Mouse (Mus musculus) cerebellum, adult 18-20 months (tissue): ENCODE data around the gene Otud3.
"Not testable (repeated sequence)": the region's sequence is repeated elsewhere in the genome, so short reads cannot be mapped to it uniquely, and the experiment has no call there.

Experiments used
- DNase-seq, 2 experiments: peaks; one replicate each; pipeline ENCODE4 v3.0.0; 2021

Otud3 gene

DNA sequence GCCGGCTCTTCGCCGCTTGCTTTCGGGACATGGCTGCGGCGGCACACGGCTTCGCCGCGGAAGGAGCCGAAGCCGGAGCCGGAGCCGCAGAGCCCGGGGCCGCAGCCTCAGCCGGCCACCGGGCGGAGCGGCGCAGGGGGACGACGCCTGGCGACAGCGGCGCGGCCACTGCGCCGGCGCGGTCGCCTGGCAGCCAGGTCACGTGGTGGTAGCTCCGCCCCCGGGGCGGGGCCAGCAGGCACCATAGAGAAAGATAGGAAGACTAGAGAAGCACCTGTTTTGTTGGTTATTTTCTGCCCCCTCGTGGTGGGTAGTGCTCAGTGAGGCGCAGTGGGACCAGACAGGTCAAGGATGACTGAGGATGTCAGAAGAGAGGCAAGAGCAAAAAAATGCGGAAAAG is at the start of gene Otud3:
Gene Otud3 (minus strand): TSS at position 149 of the 400 bp plus-strand sequence.
- DNase-seq: peak; percentile 95 to 98

DNA sequence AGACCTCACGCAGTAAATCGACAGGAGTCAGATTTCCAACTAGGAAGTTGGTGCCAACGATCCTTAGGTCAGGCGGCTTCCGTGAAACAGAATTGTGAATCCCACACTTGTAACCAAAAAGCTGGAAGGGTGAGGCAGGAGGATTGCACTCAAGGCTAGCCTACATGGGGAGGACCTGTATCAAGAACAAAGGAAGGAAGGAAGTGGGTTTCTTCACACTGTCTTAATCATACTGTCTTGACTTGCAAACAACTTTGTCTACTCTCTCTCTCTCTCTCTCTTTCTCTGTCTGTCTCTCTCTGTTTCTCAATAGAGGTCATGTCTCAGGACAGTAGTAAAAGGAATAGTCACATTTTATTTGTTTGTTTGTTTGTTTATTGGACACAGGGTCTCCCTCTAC is 49.0 kb upstream of the Otud3 start:
- no peak for DNase-seq

DNA sequence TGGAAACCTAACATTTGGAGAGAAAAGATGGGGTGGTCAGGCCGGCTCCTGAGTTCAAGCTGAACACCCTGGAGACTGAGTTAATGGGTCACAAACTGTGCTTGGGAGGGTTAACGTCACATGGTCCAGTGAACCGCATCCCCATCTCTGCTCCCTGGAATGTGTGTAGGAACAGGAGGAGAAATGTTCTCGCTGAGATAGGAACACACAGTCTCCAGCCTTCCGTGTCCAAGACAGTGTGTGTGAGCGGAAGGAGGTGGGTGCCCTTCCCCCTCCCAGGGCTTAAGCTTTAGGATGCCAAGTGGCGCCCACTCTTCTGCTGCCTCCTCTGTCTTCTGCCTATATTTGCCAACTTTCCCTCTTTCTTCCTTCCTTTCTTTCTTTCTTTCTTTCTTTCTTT is 46.2 kb upstream of the Otud3 start:
- no peak for DNase-seq

DNA sequence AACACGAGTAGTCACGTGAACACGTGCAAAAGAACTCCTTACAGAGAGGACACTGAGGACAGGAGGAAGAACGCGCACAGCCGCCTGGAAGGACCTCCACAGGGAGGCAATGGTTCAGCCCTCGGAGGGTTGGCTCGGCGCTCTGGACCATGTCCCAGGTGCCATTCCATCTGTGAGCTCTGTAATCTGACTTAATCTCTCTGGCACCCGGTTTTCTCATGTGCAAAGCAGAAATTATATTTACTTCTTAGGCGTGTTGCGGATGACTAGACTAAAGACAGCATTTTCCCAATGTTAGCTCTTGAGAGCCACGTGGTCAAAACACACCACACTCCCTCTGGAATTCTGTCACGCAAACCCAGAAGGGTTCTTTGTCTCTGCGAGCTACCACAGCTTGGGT is 45.4 kb upstream of the Otud3 start:
- DNase-seq: no peak

DNA sequence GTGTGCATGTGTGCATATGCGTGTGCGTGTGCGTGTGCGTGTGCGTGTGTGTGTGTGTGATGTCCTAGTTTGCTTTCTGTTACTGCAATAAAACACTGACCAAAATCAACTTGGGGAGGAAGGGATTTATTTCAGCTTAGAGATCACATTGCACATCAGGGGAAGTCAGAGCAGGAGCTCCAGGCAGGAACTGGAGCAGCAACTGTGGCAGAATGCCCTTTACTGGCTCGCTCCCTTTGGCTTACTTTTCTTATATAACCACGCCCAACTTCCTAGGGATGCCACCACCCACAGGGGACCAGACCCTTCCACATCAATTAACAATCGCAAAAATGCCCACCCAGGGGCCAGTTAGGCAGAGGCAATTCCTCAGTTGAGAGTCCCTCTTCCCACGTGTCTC is 44.9 kb upstream of the Otud3 start:
- no peak for DNase-seq

DNA sequence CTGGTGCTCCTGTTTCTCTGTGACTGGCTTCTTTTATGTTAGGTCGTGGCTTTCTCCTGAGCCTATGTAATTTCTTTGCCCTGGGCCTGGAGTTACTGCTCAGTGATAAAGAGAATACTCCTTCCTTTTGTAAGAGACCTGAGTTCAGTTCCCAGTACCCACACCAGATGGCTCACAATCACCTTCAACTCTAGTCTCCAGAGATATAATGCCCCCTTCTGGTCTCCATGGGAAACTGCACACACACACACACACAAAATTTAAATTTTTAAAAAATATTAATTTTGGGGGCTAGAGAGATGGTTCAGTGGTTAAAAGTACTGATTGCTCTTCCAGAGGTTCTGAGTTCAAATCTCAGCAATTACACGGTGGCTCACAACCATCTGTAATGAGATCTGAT is 34.5 kb upstream of the Otud3 start:
- no peak for DNase-seq

DNA sequence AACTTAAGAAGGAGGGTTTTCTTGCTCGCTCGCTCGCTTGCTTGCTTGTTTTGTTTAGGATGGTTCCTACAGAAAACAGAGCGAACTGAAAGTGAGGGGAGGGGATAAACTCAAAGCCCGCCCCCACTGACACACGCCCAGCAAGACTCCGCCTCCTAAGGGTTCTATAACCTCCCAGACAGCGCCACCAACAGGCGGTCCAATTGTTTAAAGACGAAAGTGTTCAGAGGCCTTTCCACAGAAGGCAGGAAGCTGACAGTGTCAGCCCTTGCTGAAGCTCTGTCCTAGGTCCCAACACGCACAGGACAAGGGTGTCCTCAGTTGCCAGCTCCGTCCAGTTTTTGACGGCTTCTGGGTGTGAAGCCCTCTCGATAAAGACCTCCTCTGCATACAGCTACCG is 30.0 kb upstream of the Otud3 start:
- peak in 1 of 2 experiments; percentile 13 for DNase-seq

DNA sequence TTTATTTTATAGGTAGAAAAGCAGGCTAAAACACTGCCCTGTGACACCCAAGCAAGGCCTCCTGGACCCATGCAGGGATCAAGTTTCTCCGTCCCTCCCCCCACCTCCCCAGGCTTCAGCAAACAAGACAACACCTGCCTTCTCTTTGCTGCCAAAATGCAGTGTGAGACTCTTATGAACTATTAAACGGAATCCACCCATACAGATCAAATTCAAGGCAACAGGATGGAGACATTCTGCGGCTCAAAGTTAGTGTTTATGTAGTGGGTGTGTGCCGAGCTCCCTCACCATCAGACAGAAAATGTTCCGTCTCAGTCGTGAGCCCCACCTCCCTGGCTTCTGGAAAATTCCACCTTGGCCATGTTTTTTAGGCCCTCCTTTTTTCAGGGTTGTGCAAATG is 28.2 kb upstream of the Otud3 start:
- DNase-seq: no peak

DNA sequence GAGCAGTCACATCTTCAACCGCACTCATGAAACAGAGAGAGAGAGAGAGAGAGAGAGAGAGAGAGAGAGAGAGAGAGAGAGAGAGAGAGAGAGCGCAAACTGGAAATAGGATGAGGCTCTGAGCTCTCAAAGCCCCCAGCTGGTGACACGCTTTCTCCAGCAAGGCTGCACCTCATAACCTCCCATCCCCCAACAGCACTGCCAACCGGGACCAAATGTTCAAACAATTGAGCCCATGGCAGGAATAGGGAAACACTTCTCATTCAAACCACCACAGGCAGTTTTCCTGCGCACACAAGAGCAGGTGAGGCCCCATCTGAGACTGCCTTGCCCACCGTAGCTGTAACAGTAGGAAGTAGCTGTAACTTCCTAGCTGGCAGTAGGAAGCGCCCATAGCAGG is 27.7 kb upstream of the Otud3 start:
- DNase-seq: no peak

DNA sequence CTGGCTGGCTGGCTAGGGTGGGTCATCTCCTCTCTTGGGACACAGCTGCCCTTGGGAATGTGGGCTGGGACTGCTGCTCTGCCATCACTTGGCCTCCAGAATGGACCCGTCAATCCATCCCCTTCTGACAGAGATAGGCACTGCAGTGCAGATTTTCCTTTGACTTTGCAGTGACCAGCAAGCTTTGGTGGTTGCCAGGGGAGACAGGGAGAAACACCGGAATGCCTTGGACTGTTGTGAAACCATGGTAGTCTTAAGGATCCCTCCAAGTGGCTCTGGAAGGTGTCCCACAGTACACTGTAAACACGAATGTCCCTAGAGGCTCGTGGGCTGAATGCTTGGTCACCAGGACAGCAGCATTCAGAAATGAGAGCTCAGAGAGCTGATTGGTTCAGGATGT is 25.7 kb upstream of the Otud3 start:
- DNase-seq: no peak

DNA sequence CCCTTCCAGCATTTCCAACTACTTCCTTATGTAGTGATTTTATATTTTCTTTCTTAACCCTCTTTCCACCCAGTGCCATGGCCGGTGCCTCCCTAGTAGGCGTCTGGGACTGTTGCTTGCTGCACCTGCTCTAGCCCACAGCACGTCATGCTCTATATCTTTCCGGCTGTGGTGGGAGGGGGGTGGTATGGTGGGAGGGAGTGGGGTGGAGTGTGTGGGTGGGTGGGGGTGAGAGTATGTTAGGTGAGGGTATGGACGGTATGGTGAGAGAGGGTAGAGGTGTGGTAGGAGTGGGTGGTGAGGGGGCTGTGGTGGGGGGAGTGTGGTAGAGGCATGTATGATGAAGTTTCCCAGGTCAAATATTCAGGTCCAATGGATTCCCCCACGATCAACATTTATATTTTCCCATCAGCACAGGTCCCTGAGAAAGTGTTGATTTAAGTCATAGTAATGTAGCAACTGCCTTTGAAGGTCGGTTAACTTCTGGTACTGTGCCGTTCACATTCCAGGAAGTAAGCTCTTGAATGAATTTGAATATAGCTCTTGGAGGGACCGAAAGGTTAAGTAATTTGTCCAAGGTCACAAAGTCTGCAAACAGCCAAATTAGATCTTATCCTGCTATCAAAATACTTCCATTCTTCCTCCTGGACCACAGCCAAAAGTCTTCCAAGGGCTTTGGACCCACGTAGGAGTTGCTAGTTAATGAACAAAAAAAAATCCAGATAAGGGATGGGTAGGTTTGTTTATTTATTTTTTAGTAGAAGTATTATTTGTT is 24.9 kb upstream of the Otud3 start:
- DNase-seq: no peak

DNA sequence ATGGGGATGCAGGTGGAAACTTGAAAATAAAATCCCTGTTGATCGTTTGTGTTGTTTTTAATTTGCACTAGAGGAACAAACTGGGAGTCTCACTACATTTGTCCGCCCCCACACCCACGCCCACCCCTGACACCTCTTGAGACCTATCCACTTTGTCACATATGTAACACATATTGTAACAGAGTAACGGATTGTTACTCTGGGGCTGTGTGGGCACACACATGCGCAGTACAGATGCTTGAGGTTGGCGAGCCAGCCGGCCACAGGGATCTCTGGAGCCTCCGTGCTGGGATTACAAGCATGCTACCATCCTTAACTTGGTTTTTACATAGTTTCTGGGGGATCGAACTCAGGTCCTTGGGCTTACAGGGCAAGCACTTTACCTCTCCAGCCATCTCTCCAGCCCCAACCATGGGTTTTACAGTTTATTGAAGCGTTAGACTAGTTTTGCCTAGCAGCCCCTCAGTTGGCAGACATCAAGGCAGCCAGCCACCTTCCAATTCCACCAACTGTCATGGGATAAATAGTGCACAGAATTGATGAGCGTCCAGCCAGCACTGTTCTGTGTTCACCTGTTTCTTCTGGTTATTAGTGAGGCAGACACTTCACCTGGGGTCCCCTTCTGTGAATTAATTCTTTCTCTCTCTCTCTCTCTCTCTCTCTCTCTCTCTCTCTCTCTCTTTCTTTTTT is 20.9 kb upstream of the Otud3 start:
- DNase-seq: no peak

DNA sequence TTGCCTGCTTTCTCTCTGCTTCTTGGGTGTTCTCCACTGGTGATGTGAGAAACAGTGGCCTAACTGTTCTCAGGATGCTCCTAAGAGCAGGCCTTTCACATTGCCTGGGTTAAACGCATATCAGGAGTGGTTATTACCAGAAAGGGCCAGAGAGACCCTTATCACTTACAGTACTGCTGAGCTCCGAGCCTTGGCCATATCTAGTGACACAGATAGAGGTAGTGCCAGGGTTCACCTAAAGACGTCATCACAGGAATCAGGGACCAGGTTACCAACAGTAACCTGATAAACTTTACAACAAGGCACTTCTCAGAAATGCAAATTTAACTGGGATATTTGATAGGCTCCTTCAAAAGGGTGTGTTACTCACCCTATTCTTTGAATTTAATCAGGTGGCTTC is 20.1 kb upstream of the Otud3 start:
- no peak for DNase-seq

DNA sequence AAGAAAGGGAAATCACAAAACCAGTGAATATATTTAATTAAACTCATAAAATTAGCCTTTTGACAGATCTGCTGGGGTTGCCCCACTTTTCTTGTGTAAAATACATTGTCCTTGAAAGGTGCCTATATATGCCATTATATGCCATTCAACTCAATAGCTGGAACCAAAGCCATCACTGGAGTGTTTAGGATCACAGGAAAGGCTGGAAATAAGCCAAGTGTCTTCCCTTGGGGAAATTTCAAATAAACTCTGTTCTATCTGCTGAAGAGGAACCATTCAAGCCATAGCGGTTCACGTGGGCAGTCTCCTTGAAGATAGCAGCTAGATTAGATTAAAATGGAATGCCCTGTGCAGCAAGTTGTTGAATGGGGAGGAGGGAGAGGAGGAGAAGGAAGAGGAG is 11.8 kb upstream of the Otud3 start:
- DNase-seq: no peak

DNA sequence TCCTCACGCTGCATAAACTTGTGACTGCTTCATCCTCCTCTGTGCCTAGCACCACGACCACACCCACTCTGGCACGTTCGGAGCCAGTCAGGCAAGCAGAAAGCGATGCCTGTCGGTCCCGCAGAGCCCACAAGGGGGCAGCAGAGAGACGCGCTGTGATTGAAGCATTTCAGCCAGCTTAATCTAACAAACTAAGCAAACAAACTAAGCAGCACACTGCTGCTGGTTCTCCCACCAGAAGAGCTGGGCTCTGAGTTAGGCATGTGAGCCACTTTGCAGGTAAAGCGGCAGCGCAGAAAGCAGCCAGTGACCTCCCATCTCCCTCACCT is 8.3 kb upstream of the Otud3 start:
- peak; percentile 86 to 94 for DNase-seq

DNA sequence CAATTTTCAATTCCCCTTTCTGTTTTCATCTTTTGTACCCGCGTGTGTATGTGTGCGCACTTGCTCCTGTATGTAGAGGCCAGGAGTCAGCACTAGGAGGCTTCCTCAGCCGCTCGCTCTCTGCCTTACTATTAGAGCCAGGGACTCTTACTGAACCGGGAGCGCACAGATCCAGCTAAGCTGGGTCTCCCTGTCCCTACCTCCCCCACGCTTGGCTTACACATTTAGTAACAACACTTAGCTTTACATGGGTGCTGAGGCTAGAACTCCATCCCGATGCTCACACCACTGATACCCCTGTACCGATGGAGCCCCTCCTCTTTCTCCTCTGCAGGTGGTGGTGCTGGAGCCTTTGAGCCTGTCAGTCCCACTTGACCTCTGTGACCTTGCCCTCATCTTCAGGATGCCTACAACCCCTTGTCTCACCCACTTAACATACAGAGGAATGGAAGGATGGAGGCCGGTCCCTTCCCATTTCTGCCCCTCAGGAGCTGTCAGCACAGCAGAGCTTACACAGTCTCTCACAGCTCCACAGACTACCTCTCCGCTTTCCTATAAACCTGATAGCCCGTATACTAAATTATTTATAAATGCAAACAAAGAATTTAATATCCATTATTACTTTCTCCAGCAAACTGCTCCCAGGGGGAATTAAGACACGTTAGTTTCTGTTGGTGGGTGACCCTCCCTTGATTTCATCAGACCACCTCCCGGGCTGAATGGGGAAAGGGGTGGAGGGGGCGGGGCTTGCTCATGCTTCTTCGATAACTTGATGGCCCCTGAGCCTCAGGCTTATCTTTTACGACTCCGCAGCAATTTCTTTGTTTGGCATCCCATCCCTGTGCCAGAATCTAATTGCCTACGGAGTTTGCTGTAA is 7.7 kb upstream of the Otud3 start:
- no peak for DNase-seq

DNA sequence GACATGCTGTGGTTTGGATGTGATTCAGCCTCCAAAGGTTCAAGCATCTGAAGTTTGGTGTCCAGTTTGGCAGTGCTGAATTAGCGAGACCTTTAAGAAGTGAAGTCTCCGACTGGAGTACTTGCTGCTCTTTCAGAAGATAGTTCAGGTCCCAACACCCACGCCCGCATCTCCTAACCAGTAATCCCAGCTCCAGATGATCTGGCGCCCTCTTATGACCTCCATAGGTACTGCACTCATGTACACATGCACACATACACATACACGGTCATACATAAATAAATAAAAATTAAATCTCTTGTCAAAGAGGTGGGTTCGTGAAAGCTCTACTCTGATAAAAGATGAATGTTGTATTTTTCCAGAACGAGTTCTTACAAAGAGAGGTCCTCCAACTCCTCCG is 3.5 kb upstream of the Otud3 start:
- no peak for DNase-seq

DNA sequence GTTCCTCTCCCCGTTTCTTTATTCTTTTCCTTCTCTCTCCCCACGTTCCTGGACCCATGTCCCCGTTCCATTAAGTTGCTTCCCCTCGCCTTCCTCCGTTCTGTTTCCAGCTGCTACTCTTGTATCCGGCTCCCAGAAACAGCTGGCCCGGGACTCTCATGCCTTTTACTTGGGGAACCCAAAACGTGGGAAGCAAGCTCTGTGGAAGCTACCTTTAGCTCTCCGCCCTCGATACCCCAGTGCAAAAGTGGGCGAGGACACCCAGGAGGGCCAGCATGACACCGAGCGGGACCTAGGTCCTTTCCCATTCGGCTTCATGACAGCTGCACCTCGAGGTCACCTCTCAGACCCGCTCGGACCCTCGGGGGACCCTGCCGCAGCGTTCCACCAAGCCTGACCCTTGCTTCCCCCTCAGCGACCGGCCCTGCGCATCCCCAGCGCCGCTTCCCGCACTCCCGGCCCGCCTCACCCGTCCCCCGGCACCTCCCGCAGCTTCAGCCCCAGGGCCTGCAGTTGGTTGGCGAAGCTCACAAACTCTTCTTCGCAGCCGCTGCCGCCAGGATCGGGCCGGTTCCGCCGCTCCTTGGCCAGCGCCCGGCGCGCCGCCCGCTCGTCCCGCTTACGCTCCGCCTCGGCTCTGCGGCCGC is 481 bp downstream of the Otud3 start:
- peak in 1 of 2 experiments; percentile 37 for DNase-seq

DNA sequence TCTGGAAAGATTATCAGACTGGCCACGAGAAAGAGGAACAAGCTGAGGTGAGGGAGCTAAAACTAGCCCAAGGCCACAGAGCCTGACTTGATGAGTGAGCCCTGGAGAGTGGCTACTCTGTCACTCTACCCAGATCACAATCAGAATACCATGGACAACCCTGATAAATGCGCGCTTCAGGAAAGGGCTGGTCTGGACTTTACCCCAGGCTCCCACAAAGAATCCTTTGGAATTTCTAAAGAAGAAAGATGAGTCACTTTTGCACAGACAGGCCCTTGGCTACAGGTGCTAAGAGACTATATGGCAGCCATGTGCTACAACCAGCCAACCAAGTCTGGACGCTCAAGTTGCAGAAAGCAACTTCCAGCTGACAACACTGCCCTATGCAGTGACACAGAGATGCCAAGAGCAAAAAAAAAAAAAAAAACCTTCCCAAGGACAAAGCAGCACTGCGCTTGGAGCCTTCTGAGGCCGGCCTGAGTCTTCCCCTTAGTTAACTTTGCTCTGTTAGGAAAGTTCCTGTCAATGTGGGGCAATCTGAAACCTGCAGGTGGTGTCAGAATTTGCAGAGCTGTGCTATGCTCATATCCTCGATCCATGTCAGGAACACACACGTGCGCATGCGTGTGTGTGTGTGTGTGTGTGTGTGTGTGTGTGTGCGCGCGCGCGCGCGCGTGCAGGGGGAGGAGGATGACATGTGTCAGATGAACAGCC is 8.0 kb downstream of the Otud3 start:
- no peak for DNase-seq

DNA sequence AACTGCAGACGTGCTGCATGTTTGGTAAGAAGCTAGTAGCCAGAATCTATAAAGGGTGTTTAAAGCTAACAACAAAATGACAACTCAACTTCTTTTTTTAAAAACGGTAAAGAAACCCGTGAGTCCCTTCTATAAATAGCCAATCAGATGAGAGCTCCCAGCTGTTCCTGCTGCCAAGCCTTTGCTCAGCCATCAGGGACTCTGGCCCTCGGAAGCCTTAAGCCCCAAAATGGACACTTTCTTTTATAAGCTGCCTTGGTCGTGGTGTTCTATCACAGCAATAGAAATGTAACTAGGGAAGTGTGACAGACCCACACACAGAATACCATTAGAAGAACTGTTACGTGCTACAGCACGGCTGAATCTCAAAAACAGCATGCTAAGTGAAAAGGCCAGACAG is 14.4 kb downstream of the Otud3 start:
- DNase-seq: no peak

DNA sequence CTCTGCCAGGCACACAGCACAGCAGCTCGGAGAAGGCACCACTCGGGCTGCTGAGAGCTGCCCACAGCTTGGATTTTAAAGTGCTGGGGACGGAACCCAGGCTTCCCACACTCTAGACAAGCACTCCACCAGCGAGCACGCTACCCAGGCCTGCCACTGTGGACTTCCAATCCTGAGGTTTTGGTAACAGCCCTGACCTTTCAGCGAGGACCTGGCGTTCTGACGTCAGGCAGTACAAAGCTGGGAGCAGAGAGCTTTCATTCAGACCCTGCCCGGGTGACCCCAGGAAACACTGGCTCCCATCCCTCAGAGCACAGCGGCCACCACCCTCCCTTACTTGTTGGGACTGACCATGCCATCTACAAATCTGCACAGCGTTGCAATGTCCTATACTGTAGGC is 20.0 kb downstream of the Otud3 start:
- DNase-seq: not testable (repeated sequence)

DNA sequence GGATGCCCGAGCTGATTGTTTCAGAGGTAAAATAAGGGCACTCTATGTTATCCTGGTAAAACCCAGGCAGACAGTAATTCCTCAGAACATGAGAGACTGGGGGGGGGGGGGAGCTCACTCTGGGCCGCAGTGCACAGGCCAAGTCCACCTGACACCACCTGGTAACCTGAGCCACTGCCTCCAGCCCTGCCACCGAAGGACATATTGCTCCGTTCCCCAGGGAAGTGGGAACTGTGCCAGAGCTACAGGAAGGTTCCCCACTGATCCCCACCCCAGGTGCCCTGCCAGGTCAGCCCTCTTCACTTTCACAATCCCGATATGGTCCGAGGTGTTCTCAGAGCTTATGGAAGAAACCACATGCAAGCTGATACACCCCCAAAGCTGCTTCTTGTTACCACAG is 21.1 kb downstream of the Otud3 start:
- peak; percentile 21 to 29 for DNase-seq

DNA sequence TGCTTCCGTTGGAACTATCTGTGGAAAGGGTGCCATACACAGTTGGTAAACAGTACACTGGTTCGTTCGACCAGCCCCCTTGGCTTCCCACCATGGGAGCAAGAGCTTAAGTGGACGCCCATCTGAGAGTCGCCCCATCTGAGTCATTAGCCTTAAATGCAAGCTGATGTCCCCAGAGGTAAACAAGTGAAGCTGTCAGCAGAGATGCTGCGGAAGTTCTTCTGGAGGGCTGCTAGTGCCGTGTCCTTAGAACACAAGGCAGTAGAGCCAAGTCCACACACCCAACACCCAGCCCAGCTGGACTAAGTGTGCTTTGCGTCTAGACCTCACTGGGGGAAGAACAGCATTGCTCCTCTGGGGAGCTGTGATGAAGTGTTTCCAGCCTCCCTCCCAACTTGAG is 24.1 kb downstream of the Otud3 start:
- no peak for DNase-seq
